Mouse (Mus musculus): ENCODE data around the gene Adrm1. TPM values are rescaled to one million over a fixed set of nuclear protein-coding genes. Genes with fewer than 3 reads are reported as not detected.
A peak's percentile ranks its signal among the peaks of the same experiment; 100 is the strongest.

Gene Adrm1
- polyA plus RNA-seq, 1 experiment from 2014 or later: 134 TPM

GRCm38 (mm10) chr2:180204501-180204900 is 33.2 kb downstream of the Adrm1 start:
- WGBS: 85% methylated on average over 9 of the region's 9 CpGs
- H3K9ac ChIP-seq (replicated peaks; ENCODE audit: low read depth, low read length): no peak overlapping the region
- H3K27me3 ChIP-seq (ENCODE audit: control insufficient read depth, insufficient read depth, low read length): no peaks in the 10 kb centered on the region
- H3K27ac ChIP-seq (ENCODE audit: low read length): no peak overlapping the region
- H3K4me1 ChIP-seq (ENCODE audit: control insufficient read depth, insufficient read depth, low read length): no peaks in the 10 kb centered on the region
- H3K36me3 ChIP-seq (ENCODE audit: control insufficient read depth, insufficient read depth, low read length): peaks cover 6% of the 10 kb centered on the region; the same call in 1 of the 2 replicates
- no peaks in the 10 kb centered on the region for H3K9me3 ChIP-seq (ENCODE audit: control insufficient read depth, low read depth, low read length)
- no peak for ATAC-seq (ENCODE audit: insufficient number of reproducible peaks, insufficient read depth, low FRiP score, low read depth)
- no peak overlapping the region for H3K4me2 ChIP-seq (replicated peaks; ENCODE audit: low read depth, low read length)
- H3K4me3 ChIP-seq (ENCODE audit: low read depth, low read length): no peak overlapping the region

- no peak overlapping the region for H3K27ac ChIP-seq (ENCODE audit: low read length)
- H3K4me1 ChIP-seq (ENCODE audit: control insufficient read depth, insufficient read depth, low read length): no peaks in the 10 kb centered on the region
- H3K4me2 ChIP-seq (replicated peaks; ENCODE audit: low read depth, low read length): no peak overlapping the region
- no peak for ATAC-seq (ENCODE audit: insufficient number of reproducible peaks, insufficient read depth, low FRiP score, low read depth)
- H3K27me3 ChIP-seq (ENCODE audit: control insufficient read depth, insufficient read depth, low read length): no peaks in the 10 kb centered on the region
- peaks cover 6% of the 10 kb centered on the region; the same call in 1 of the 2 replicates for H3K36me3 ChIP-seq (ENCODE audit: control insufficient read depth, insufficient read depth, low read length)
- H3K9ac ChIP-seq (replicated peaks; ENCODE audit: low read depth, low read length): no peak overlapping the region
- 92% methylated on average over 12 of the region's 12 CpGs for WGBS
- no peak overlapping the region for H3K4me3 ChIP-seq (ENCODE audit: low read depth, low read length)
- H3K9me3 ChIP-seq (ENCODE audit: control insufficient read depth, low read depth, low read length): no peaks in the 10 kb centered on the region
These were observed 34.0 kb downstream of the Adrm1 start for GRCm38 (mm10) chr2:180205083-180205955.

DNA sequence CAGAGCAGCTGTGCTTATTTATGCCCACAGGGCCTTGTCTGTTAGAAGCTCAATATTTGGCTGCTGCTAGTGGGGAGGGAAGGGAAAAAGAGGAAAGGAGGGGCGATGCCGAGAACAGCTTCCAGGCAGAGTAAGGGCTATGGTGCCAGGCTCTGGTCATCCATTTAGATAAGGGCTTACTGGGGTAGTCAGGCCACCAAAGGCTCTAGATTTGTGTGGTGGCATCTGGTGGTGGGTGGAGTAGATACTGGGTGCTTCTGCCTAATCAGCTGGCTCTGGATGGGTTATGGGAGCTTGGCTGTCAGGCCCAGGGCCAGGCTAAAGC is 34.6 kb downstream of the Adrm1 start:
- Histone ChIP-seq H3K27me3 (ENCODE audit: control insufficient read depth, insufficient read depth, low read length) (no peaks in the 10 kb centered on the region), H3K9ac (replicated peaks; ENCODE audit: low read depth, low read length) (no peak overlapping the region), H3K36me3 (ENCODE audit: control insufficient read depth, insufficient read depth, low read length) (peaks cover 6% of the 10 kb centered on the region; the same call in 1 of the 2 replicates), H3K4me1 (ENCODE audit: control insufficient read depth, insufficient read depth, low read length) (no peaks in the 10 kb centered on the region), H3K9me3 (ENCODE audit: control insufficient read depth, low read depth, low read length) (no peaks in the 10 kb centered on the region), H3K4me2 (replicated peaks; ENCODE audit: low read depth, low read length) (no peak overlapping the region), H3K27ac (ENCODE audit: low read length) (no peak overlapping the region), H3K4me3 (ENCODE audit: low read depth, low read length) (no peak overlapping the region)
- WGBS: 93% methylated on average over 2 of the region's 2 CpGs
- no peak for ATAC-seq (ENCODE audit: insufficient number of reproducible peaks, insufficient read depth, low FRiP score, low read depth)

DNA sequence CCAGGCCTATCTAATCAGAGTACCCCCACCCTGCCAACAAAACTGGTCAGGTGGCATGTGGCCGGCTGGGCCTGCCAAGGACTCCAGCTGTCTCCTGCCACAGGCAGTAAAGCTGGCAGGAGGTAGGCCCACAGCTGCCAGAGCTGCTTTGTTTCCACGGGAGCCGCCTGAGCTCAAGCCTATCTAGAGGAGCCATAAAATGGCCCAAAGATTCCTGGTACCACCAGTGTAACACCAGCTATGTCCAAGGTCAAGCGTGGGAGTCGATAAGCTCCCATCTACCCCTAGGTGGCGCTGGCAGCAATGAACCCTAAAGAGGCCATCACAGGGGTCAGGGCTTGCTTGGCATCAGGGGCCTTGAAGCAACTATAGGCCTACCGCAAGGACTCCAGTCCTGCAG is 36.6 kb downstream of the Adrm1 start:
- Histone ChIP-seq H3K9ac (replicated peaks; ENCODE audit: low read depth, low read length) (no peak overlapping the region), H3K4me1 (ENCODE audit: control insufficient read depth, insufficient read depth, low read length) (no peaks in the 10 kb centered on the region), H3K36me3 (ENCODE audit: control insufficient read depth, insufficient read depth, low read length) (peaks cover 6% of the 10 kb centered on the region; the same call in 1 of the 2 replicates), H3K27me3 (ENCODE audit: control insufficient read depth, insufficient read depth, low read length) (no peaks in the 10 kb centered on the region), H3K4me3 (ENCODE audit: low read depth, low read length) (no peak overlapping the region), H3K9me3 (ENCODE audit: control insufficient read depth, low read depth, low read length) (no peaks in the 10 kb centered on the region), H3K27ac (ENCODE audit: low read length) (no peak overlapping the region), H3K4me2 (replicated peaks; ENCODE audit: low read depth, low read length) (no peak overlapping the region)
- WGBS: 66% methylated on average over 7 of the region's 7 CpGs
- no peak for ATAC-seq (ENCODE audit: insufficient number of reproducible peaks, insufficient read depth, low FRiP score, low read depth)

- H3K4me2 ChIP-seq (replicated peaks; ENCODE audit: low read depth, low read length): no peak overlapping the region
- H3K9ac ChIP-seq (replicated peaks; ENCODE audit: low read depth, low read length): no peak overlapping the region
- no peaks in the 10 kb centered on the region for H3K9me3 ChIP-seq (ENCODE audit: control insufficient read depth, low read depth, low read length)
- no peak for ATAC-seq (ENCODE audit: insufficient number of reproducible peaks, insufficient read depth, low FRiP score, low read depth)
- 72% methylated on average over 1 of the region's 1 CpGs for WGBS
- H3K27me3 ChIP-seq (ENCODE audit: control insufficient read depth, insufficient read depth, low read length): no peaks in the 10 kb centered on the region
- H3K27ac ChIP-seq (ENCODE audit: low read length): no peak overlapping the region
- no peak overlapping the region for H3K4me3 ChIP-seq (ENCODE audit: low read depth, low read length)
- peaks cover 6% of the 10 kb centered on the region; the same call in 1 of the 2 replicates for H3K36me3 ChIP-seq (ENCODE audit: control insufficient read depth, insufficient read depth, low read length)
- H3K4me1 ChIP-seq (ENCODE audit: control insufficient read depth, insufficient read depth, low read length): no peaks in the 10 kb centered on the region
These were observed 37.7 kb downstream of the Adrm1 start for GRCm38 (mm10) chr2:180208976-180209375.

- ATAC-seq (ENCODE audit: insufficient number of reproducible peaks, insufficient read depth, low FRiP score, low read depth): no peak
- 89% methylated on average over 3 of the region's 3 CpGs for WGBS
These were observed 41.0 kb downstream of the Adrm1 start for GRCm38 (mm10) chr2:180212255-180212654.

DNA sequence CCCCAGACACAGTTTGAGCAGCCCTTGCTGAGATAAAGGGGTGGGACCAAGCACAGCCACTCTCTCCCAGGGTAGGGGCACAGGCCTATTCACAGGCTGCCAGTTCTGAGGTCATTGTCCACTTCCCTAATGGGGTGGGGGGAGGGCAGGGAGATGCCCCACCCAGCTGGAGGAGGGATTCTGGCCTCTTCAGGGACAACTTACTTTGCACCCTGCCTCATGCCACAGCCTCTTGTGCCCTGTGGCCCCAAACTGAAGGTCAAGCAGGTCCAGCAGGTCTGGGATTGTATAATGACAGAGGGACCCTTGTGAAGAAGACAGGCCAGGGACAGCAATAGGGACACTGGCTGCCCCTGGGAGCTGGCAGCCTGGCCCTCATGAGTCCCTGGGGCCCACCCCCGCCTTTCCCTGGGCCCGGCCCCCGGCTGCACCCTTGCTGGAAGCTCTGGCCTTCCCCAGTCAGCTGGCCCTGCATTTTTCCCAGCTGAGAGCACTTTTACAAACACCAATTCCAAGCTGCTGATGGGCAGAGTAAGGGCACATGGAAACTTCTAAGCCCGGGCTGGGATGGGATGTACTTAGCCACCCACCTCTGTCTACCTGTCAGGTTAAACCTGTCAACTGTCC is 43.2 kb downstream of the Adrm1 start:
- WGBS: 56% methylated on average over 4 of the region's 4 CpGs
- H3K4me1 ChIP-seq (ENCODE audit: control insufficient read depth, insufficient read depth, low read length): peaks cover 31% of the 10 kb centered on the region
- peak; percentile 36; the same call in 1 of the 2 replicates for ATAC-seq (ENCODE audit: insufficient number of reproducible peaks, insufficient read depth, low FRiP score, low read depth)
- H3K4me3 ChIP-seq (ENCODE audit: low read depth, low read length): no peak overlapping the region
- H3K27ac ChIP-seq (ENCODE audit: low read length): peak overlapping the region; percentile 52; the same call in 1 of the 2 replicates
- no peaks in the 10 kb centered on the region for H3K27me3 ChIP-seq (ENCODE audit: control insufficient read depth, insufficient read depth, low read length)
- H3K9me3 ChIP-seq (ENCODE audit: control insufficient read depth, low read depth, low read length): no peaks in the 10 kb centered on the region
- H3K4me2 ChIP-seq (replicated peaks; ENCODE audit: low read depth, low read length): no peak overlapping the region
- no peak overlapping the region for H3K9ac ChIP-seq (replicated peaks; ENCODE audit: low read depth, low read length)
- H3K36me3 ChIP-seq (ENCODE audit: control insufficient read depth, insufficient read depth, low read length): no peaks in the 10 kb centered on the region

More at GRCm38 (mm10) chr2:180212255-180212654, 41.0 kb downstream of the Adrm1 start:
- Histone ChIP-seq H3K4me1 (ENCODE audit: control insufficient read depth, insufficient read depth, low read length) (peaks cover 23% of the 10 kb centered on the region), H3K27ac (ENCODE audit: low read length) (no peak overlapping the region), H3K9ac (replicated peaks; ENCODE audit: low read depth, low read length) (no peak overlapping the region), H3K9me3 (ENCODE audit: control insufficient read depth, low read depth, low read length) (no peaks in the 10 kb centered on the region), H3K27me3 (ENCODE audit: control insufficient read depth, insufficient read depth, low read length) (no peaks in the 10 kb centered on the region), H3K4me2 (replicated peaks; ENCODE audit: low read depth, low read length) (no peak overlapping the region), H3K4me3 (ENCODE audit: low read depth, low read length) (no peak overlapping the region), H3K36me3 (ENCODE audit: control insufficient read depth, insufficient read depth, low read length) (no peaks in the 10 kb centered on the region)

DNA sequence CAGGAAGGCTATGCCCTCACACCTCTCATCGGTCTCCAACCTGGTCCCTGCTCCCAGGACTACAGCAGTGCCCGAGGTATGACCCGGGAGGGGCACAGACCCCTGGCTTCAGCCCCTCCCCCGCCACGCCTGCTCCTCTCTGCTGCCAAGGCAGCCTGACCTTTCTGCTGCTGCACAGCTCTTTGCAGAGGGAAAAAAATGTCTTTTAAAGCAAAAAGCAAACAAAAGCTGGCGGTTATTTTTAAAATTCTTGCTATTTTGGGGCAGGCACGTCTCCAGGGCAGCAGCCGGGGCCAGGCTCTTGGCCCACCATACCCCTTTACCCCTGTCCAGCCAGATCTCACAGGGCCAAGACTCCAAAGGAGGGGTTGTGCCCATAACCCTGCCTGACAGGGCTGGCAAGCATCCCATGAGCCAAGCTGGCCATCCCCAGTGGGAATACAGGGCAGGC is 43.8 kb downstream of the Adrm1 start:
- no peak for ATAC-seq (ENCODE audit: insufficient number of reproducible peaks, insufficient read depth, low FRiP score, low read depth)
- Histone ChIP-seq H3K27me3 (ENCODE audit: control insufficient read depth, insufficient read depth, low read length) (no peaks in the 10 kb centered on the region), H3K9me3 (ENCODE audit: control insufficient read depth, low read depth, low read length) (no peaks in the 10 kb centered on the region), H3K27ac (ENCODE audit: low read length) (peak overlapping the region; percentile 52), H3K4me3 (ENCODE audit: low read depth, low read length) (no peak overlapping the region), H3K4me1 (ENCODE audit: control insufficient read depth, insufficient read depth, low read length) (peaks cover 31% of the 10 kb centered on the region), H3K9ac (replicated peaks; ENCODE audit: low read depth, low read length) (no peak overlapping the region), H3K36me3 (ENCODE audit: control insufficient read depth, insufficient read depth, low read length) (no peaks in the 10 kb centered on the region; the same call in 1 of the 2 replicates), H3K4me2 (replicated peaks; ENCODE audit: low read depth, low read length) (no peak overlapping the region; the same call in 1 of the 2 replicates)
- WGBS: 24% methylated on average over 8 of the region's 8 CpGs

Measured in stomach, embryonic 14.5 days (tissue).